Mouse (Mus musculus) monocyte, adult 5-6 weeks (primary cell): Measurements from ENCODE around the gene Mroh7. TPM values are rescaled to one million over a fixed set of nuclear protein-coding genes. Genes with fewer than 3 reads are reported as not detected.

ENCODE experiments used
- ATAC-seq: fragments of 153-309, 156-312 bp; replicated peaks from 2 replicates; pipeline ENCODE4 v1.8.0; 2017; ENCODE audit warnings: mild to moderate bottlenecking; ENCODE audit not compliant: low TSS enrichment, insufficient number of reproducible peaks, severe bottlenecking, poor library complexity, low FRiP score
- total RNA-seq: library from RNA; stranded (forward); fragments of 200-1000, 200-491, 200-594 nt; gene quantifications from 3 replicates; pipeline ENCODE4 v1.2.3, GENCODE M21; 2017

The Mroh7 gene
- total RNA-seq, 1 experiment from 2014 or later: not detected

- no peak for ATAC-seq
Measured at GRCm38 (mm10) chr4:106704416-106704815, 26.3 kb downstream of the Mroh7 start.

DNA sequence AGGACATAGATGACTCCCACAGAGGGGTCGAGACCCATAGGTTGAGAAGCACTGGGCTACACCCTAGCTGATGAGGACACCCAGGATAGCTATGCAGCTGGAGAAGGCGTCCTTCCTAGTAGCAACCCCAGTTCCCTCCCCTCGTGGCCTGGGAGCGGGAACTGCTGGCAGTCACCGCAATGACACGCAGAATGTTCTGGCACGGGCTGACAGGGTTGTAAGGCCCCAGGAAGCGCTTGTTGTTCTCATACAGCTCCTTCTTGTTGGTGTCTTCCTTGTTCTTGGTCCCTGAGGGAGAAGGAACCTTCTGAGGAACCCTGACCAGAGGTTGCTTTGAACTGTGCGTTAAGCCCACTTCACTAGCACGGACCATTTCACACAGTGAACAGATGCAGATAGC is 26.8 kb downstream of the Mroh7 start:
- no peak for ATAC-seq

GRCm38 (mm10) chr4:106700798-106701197 is 29.9 kb downstream of the Mroh7 start:
- no peak for ATAC-seq

GRCm38 (mm10) chr4:106699989-106700388 is 30.7 kb downstream of the Mroh7 start:
- ATAC-seq: no peak

DNA sequence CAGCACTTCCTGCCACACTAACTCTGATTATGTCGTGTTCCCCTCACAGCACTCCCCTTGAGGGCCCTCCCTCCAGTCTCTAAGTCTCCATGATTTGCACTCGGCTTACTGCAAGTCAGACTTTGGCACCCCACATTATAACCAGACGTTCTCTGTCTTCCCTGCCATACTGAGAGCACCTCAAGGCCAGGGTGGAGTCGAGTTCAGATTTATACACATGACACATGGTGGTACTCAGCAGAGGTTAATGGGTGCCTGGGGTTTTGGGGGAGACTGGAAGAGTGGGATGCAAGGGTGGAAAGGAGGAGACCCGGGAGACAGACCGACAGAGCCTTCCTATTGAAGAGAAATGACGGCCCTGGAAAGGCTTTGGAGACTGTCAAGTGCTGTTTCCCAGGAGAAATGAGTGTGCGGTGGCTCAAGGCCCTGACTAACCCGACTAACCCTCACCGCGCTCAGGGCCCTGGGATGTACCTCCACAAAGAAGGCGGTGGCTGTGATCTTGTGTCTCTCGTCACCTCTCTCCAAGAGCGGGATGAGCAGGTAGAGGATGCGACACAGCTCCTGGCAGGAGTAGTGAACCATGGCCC is 36.8 kb downstream of the Mroh7 start:
- ATAC-seq: no peak

- ATAC-seq: no peak
Measured at GRCm38 (mm10) chr4:106688636-106689296, 42.0 kb downstream of the Mroh7 start.

DNA sequence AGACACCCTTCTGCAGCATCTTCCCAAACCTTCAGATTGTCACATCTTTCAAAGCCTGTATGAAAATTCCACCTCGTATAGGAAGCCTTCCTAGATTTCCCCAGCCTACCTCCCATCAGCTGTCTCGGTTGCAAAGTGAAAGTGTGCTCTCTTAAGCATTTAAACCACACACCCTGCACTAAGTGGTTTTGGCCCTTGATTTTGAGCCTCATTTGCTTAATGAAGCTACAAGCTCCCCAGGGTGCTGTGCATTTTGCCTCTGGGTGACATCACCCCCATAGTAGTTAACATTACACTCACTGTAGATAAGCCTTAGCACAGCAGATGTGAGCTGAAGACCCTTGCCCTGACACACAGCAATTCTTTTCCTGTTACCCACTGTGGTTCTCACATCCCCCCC is 49.8 kb downstream of the Mroh7 start:
- no peak for ATAC-seq

GRCm38 (mm10) chr4:106679152-106679551 is 51.6 kb downstream of the Mroh7 start:
- no peak for ATAC-seq

GRCm38 (mm10) chr4:106678442-106679118 is 52.1 kb downstream of the Mroh7 start, which contains the start of gene Ttc4:
TSS of gene Ttc4 (minus strand) at chr4:106678944.
- peak; percentile 95 for ATAC-seq

DNA sequence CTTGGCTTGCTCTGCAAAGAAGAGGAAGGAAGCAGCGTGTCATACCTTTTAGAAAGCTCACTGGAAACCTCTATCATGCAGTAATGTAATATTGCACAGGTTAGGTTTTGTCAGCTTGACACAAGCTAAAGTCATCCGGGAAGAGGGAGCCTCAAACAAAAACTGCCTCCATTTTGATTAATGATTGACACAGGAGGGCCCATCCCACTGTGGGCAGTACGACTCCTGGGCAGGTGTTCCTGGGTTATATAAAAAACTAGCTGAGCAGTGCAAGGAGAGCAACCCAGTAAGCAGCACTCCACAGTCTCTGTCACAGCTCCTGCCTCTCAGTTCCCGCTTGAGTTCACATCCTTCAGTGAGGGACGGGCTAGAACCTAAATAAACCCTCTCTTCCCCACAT is 54.0 kb downstream of the Mroh7 start:
- no peak for ATAC-seq

GRCm38 (mm10) chr4:106666546-106666945 is 64.2 kb downstream of the Mroh7 start:
- ATAC-seq: no peak

- ATAC-seq: no peak
Measured at GRCm38 (mm10) chr4:106665673-106666072, 65.1 kb downstream of the Mroh7 start.

DNA sequence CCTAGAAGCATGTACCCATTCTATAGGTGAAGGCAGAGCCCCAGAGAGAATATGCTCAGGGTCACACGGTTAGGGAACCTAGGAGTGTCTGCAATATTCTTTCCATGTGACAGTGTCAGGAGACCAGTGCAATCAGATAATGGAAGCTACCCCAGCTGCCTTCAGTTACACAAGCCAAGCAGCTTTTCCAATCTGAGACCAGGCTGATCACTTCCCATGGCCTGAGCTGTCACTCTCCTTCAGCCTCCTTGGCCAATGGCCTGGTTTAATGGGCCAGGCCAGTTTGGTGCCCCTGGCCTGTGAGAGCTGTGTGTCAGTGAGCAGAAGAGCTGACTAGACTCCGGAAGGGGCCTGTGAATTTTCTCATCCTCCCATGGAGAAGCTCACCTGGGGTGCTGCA is 65.5 kb downstream of the Mroh7 start:
- no peak for ATAC-seq

DNA sequence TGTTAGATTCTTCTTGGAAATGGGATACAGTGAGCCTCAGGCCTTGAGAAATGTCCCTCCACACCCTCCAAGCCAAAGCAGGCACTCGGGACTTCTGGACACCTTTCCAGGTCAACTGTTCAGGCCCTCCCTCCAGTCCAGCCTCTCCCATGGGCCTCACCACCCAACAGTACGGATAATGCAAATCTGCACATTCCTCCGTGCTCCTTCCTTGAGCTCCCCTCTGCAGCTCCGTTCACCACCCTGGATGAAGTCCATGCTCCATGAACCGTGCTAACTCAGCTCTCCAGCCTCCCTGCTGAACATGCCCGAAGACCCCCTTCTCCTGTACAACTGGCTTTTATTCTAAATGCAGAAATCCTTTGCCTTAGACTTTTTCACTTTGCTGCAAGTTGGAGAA is 66.0 kb downstream of the Mroh7 start:
- no peak for ATAC-seq

GRCm38 (mm10) chr4:106663956-106664470 is 66.7 kb downstream of the Mroh7 start:
- no peak for ATAC-seq

DNA sequence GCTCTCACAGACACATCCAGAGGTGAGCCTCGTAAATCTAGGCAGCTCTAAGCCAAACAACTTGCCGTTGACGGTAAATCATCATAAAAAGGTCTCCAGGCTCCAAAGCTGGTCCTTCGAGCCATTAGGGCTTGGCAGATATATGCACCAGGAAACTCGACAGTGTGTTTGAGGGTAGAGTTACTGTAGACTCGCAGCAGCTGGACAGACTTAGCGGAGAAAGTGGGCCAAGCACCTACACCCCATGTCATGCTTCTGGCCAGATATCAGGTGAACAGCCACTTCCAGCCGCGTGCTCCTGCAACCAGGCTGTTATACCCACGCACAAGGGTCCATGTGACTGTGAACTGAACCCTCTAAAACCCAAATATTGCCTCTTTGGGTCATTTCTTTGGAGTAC is 75.0 kb downstream of the Mroh7 start:
- ATAC-seq: no peak

DNA sequence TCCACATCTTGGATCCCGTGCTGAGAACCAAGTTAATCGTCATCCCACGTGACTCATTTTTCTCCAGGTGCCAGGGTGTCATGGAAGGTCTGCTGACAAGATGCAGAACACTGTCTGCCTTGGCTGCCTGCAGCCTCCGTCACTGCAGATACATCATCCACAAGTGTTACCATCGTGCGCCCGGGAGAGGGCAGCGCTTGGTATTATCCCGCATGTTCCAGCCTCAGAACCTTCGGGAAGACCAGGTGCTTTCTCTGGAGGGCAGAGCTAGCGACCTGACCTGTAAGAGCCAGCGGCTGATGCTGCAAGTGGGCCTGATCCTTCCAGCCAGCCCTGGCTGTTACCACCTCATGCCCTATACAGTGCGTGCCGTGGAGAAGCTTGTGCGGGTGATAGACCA is 77.7 kb downstream of the Mroh7 start:
- no peak for ATAC-seq

DNA sequence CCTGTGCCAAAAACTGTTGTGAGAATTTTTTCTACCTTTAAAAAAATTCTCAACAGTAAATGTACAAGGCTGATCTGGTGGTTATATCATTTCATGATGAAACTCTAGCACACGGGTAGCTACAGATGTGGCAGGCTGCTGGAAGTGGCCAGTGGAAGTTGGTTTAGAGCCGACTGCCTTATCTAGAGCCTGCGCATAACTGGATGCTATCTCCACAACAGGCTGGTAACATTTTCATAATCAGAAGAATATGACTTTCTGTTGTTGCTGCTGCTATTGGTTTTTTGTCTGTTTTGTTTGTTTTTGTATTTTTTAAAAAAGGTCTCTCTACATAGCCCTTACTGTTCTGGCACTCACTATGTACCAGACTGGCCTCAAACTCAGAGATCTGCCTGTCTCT is 78.2 kb downstream of the Mroh7 start:
- ATAC-seq: no peak

GRCm38 (mm10) chr4:106650833-106651527 is 79.7 kb downstream of the Mroh7 start, which contains the start of gene Pars2:
TSS of gene Pars2 (plus strand) at chr4:106651069.
- peak; percentile 97 for ATAC-seq
